ENCODE assay signal across 7 mouse cellular contexts in the genomic region with DNA sequence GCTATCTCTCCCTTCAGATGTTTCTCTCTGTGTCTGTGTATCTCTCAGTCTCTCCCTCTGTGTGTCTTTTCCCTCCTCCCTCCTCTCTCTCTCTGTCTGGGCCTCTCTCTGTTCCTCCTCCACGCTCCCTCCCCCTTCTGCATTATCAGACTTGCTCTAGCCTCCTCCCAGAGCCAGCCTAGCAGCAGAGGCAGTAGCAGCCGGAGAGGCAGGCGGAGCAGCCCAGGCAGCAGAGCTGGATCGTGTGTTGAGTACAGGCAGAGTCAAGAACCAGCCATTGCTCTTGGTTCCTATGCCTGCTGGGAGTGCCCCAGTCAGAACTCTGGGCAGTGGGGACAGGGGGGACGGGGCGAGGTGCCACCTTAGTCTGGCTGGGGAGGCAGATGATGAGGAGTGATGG. TPM values are rescaled to one million over a fixed set of nuclear protein-coding genes. Genes with fewer than 3 reads are reported as not detected.
DNase-seq lines count a peak whose midpoint lies in the region; ATAC-seq lines count a peak whose summit lies in the region.

Gene Pde2a (plus strand): TSS at position 163 of the 400 bp plus-strand sequence.

- intact Hi-C loops in left cerebral cortex, postnatal 36 days (cut with DNase I), result loop anchor here (5.0 kb wide), 1 partner anchor 109 kb away; no protein-coding TSS in a partner anchor

- peak within 1 kb of the TSS; percentile 40 for H3K9ac ChIP-seq in forebrain, embryonic 15.5 days (replicated peaks)
- H3K9ac ChIP-seq in hindbrain, embryonic 11.5 days (ENCODE audit: low read depth, low read length), result peak within 1 kb of the TSS; percentile 34; the same call in 1 of the 2 replicates

- 10% methylated on average over 6 of the region's 6 CpGs for WGBS in forebrain, embryonic 15.5 days
- WGBS in hindbrain, embryonic 11.5 days, result 13% methylated on average over 6 of the region's 6 CpGs

- no peaks in the 10 kb centered on the region for H3K9me3 ChIP-seq in forebrain, embryonic 15.5 days
- H3K9me3 ChIP-seq in hindbrain, embryonic 11.5 days (ENCODE audit: control insufficient read depth, low read length), result no peaks in the 10 kb centered on the region

- H3K27ac ChIP-seq in forebrain, embryonic 15.5 days (replicated peaks), result peak within 1 kb of the TSS; percentile 59
- 0 out of 2 replicates have a peak within 1 kb of the TSS, but pooled peaks have one; percentile 10 for H3K27ac ChIP-seq in hindbrain, embryonic 11.5 days (ENCODE audit: low read depth, low read length)

- H3K4me1 ChIP-seq in forebrain, embryonic 15.5 days, result peaks cover 61% of the 10 kb centered on the region
- H3K4me1 ChIP-seq in hindbrain, embryonic 11.5 days (replicated peaks; ENCODE audit: control insufficient read depth, insufficient read depth, low read length), result 0 out of 2 replicates have a peak, but pooled peaks cover 2% of the 10 kb centered on the region

- H3K36me3 ChIP-seq in forebrain, embryonic 15.5 days, result no peaks in the 10 kb centered on the region
- no peaks in the 10 kb centered on the region for H3K36me3 ChIP-seq in hindbrain, embryonic 11.5 days (ENCODE audit: control insufficient read depth, insufficient read depth, low read length)

- peak; percentile 84 for ATAC-seq in forebrain, embryonic 15.5 days (replicated peaks)
- ATAC-seq in hindbrain, embryonic 11.5 days (ENCODE audit: low FRiP score), result peak; percentile 39; the same call in 1 of the 2 replicates
- no peak for ATAC-seq in neutrophil, adult 5-6 weeks (ENCODE audit: extremely low read depth, insufficient number of reproducible peaks, low FRiP score, poor library complexity, severe bottlenecking)

- peaks cover 6% of the 10 kb centered on the region; the same call in 1 of the 2 replicates for H3K27me3 ChIP-seq in forebrain, embryonic 15.5 days
- H3K27me3 ChIP-seq in hindbrain, embryonic 11.5 days (ENCODE audit: control insufficient read depth, insufficient read depth, low read length), result peaks cover 11% of the 10 kb centered on the region

- H3K4me3 ChIP-seq in forebrain, embryonic 15.5 days, result peak within 1 kb of the TSS; percentile 36
- no peak within 1 kb of the TSS for H3K4me3 ChIP-seq in hindbrain, embryonic 11.5 days (ENCODE audit: low read depth, low read length)

- peak within 1 kb of the TSS; percentile 47 for H3K4me2 ChIP-seq in forebrain, embryonic 15.5 days (replicated peaks)
- H3K4me2 ChIP-seq in hindbrain, embryonic 11.5 days (replicated peaks; ENCODE audit: low read depth, low read length), result peak within 1 kb of the TSS; percentile 29; the same call in 1 of the 2 replicates

- no peak for DNase-seq in urinary bladder, adult 2 months (ENCODE audit: low spot score)
- DNase-seq in urinary bladder, postnatal 36 days (ENCODE audit: low spot score in 2 of 2), result no peak
- DNase-seq in hindbrain, embryonic 11.5 days (ENCODE audit: low spot score), result peak; percentile 25
- DNase-seq in left cerebral cortex, postnatal 36 days (ENCODE audit: low spot score in 2 of 2), result peak; percentile 84 to 86
- no peak for DNase-seq in yolk sac, embryonic 10.5 days (ENCODE audit: low spot score)

RNA-seq across cellular contexts. Expression of gene Pde2a, which starts in this region (rescaled TPM):
- polyA plus RNA-seq in urinary bladder, adult 2 months (2012; rRNA removed), result 30.4 and 53.1 TPM in 2 replicates
- polyA plus RNA-seq in forebrain, embryonic 15.5 days (2015; fragmentation: Nextera tagmentation; extraction: Ambion mirVana), result 42.5 and 46.4 TPM in 2 replicates
- 14.4 and 17.8 TPM in 2 replicates for polyA plus RNA-seq in hindbrain, embryonic 11.5 days (2014; fragmentation: Nextera tagmentation; extraction: Ambion mirVana)
- 100 to 1,000 TPM; 349 to 377 TPM for total RNA-seq in left cerebral cortex, postnatal 36 days (2021)
- total RNA-seq in neutrophil, adult 5-6 weeks (2017), result 56.0 and 68.1 TPM in 2 replicates

Comparison
In these comparisons a context has a peak if more than half of its experiments do, and no peak if none do; other contexts are left out.
1. DNase-seq: peak in hindbrain, embryonic 11.5 days (single experiment) and left cerebral cortex, postnatal 36 days (2 of 2); none in urinary bladder, adult 2 months (single experiment), urinary bladder, postnatal 36 days (0 of 2) and yolk sac, embryonic 10.5 days (single experiment).